Mouse (Mus musculus) neural tube, embryonic 11.5 days (tissue): ENCODE data around the gene Dlg1. TPM values are rescaled to one million over a fixed set of nuclear protein-coding genes. Genes with fewer than 3 reads are reported as not detected.

Experiments used
- ATAC-seq: fragments of 200-750 bp; cut with Nextera tagmentation; 2 replicates; pipeline ENCODE4 v1.8.0; 2017; ENCODE audit warnings: moderate number of reproducible peaks, mild to moderate bottlenecking, moderate TSS enrichment, moderate library complexity; ENCODE audit not compliant: insufficient read depth, low FRiP score, low TSS enrichment
- DNase-seq: peaks from one replicate; pipeline ENCODE4 v3.0.0-alpha.2; 2015; ENCODE audit warnings: low spot score
- H3K27ac ChIP-seq: fragments of 300-500 bp; sonication (generic); 2 replicates; pipeline ENCODE4 v1.5.1; 2014; ENCODE audit warnings: low read depth, mild to moderate bottlenecking, low read length
- H3K27me3 ChIP-seq: fragments of 300-500 bp; sonication (generic); 2 replicates; pipeline ENCODE4 v1.6.1; 2014; ENCODE audit warnings: mild to moderate bottlenecking, low read length, mixed read lengths; ENCODE audit not compliant: control insufficient read depth, insufficient read depth
- H3K36me3 ChIP-seq: fragments of 300-500 bp; sonication (generic); 2 replicates; pipeline ENCODE4 v1.6.1; 2014; ENCODE audit warnings: mild to moderate bottlenecking, low read length, moderate library complexity, mixed read lengths; ENCODE audit not compliant: control insufficient read depth, insufficient read depth
- H3K4me1 ChIP-seq: fragments of 300-500 bp; sonication (generic); 2 replicates; pipeline ENCODE4 v1.6.1; 2014; ENCODE audit warnings: low read length, mixed read lengths; ENCODE audit not compliant: control insufficient read depth, insufficient read depth
- H3K4me2 ChIP-seq: fragments of 300-500 bp; sonication (generic); 2 replicates; pipeline ENCODE4 v1.6.1; 2014; ENCODE audit warnings: low read depth, mild to moderate bottlenecking, moderate library complexity
- H3K4me3 ChIP-seq: fragments of 300-500 bp; sonication (generic); 2 replicates; pipeline ENCODE4 v1.5.1; 2014; ENCODE audit warnings: low read depth, low read length
- H3K9ac ChIP-seq: fragments of 300-500 bp; sonication (generic); 2 replicates; pipeline ENCODE4 v1.6.1; 2014; ENCODE audit warnings: mild to moderate bottlenecking, low read length
- H3K9me3 ChIP-seq: fragments of 300-500 bp; sonication (generic); 2 replicates; pipeline ENCODE4 v1.6.1; 2016; ENCODE audit warnings: low read length; ENCODE audit not compliant: control insufficient read depth
- WGBS: fragments of 180-500 bp; shearing (Covaris S2); extraction: QIAGEN DNeasy Blood & Tissue Kit; methylation state at CpG from one replicate; pipeline ENCODE4 v1.1.7; 2014; 5-methylcytosine and 5-hydroxymethylcytosine counted together
- polyA plus RNA-seq: library from polyadenylated mRNA; unstranded; fragments of >200 nt; fragmentation: Nextera tagmentation; extraction: Ambion mirVana; gene quantifications from 2 replicates; pipeline ENCODE4 v1.2.1, GENCODE M21; 2014

The Dlg1 gene
- 21.0 and 23.8 TPM in 2 replicates for polyA plus RNA-seq

- Histone ChIP-seq H3K36me3 (no peaks in the 10 kb centered on the region), H3K4me2 (peak within 1 kb of the TSS; percentile 70), H3K9me3 (no peaks in the 10 kb centered on the region), H3K27ac (peak within 1 kb of the TSS; percentile 89), H3K27me3 (no peaks in the 10 kb centered on the region), H3K9ac (peak within 1 kb of the TSS; percentile 94), H3K4me3 (peak within 1 kb of the TSS; percentile 93), H3K4me1 (0 out of 2 replicates have a peak, but pooled peaks cover 6% of the 10 kb centered on the region)
- peak; percentile 99 for ATAC-seq
- DNase-seq: peak; percentile 94
- under 1% methylated on average over 53 of the region's 95 CpGs for WGBS
Measured at GRCm38 (mm10) chr16:31663379-31664286, at the start of gene Dlg1. TSS of gene Dlg1 (plus strand) at chr16:31663443.

GRCm38 (mm10) chr16:31616382-31616781, 46.9 kb upstream of the Dlg1 start:
- ATAC-seq: no peak
- H3K4me1 ChIP-seq: peaks cover 4% of the 10 kb centered on the region; the same call in 1 of the 2 replicates
- H3K4me2 ChIP-seq: no peak overlapping the region
- H3K36me3 ChIP-seq: no peaks in the 10 kb centered on the region
- no peaks in the 10 kb centered on the region for H3K9me3 ChIP-seq
- WGBS: 92% methylated on average over 2 of the region's 2 CpGs
- H3K27ac ChIP-seq: no peak overlapping the region
- H3K9ac ChIP-seq: no peak overlapping the region
- H3K4me3 ChIP-seq: no peak overlapping the region
- no peak for DNase-seq
- no peaks in the 10 kb centered on the region for H3K27me3 ChIP-seq

- Histone ChIP-seq H3K27me3 (no peaks in the 10 kb centered on the region), H3K9me3 (no peaks in the 10 kb centered on the region), H3K4me1 (peaks cover 4% of the 10 kb centered on the region; the same call in 1 of the 2 replicates), H3K4me3 (no peak overlapping the region), H3K9ac (no peak overlapping the region), H3K4me2 (no peak overlapping the region), H3K27ac (no peak overlapping the region), H3K36me3 (no peaks in the 10 kb centered on the region)
- no peak for DNase-seq
- ATAC-seq: no peak
Measured at GRCm38 (mm10) chr16:31617128-31617527, 46.1 kb upstream of the Dlg1 start.

GRCm38 (mm10) chr16:31617823-31618371, 45.3 kb upstream of the Dlg1 start:
- no peak for ATAC-seq
- H3K4me3 ChIP-seq: no peak overlapping the region
- 0 out of 2 replicates have a peak overlapping the region, but pooled peaks have one; percentile 18 for H3K9ac ChIP-seq
- DNase-seq: peak; percentile 69
- 25% methylated on average over 10 of the region's 10 CpGs for WGBS
- no peak overlapping the region for H3K27ac ChIP-seq
- H3K36me3 ChIP-seq: no peaks in the 10 kb centered on the region
- peaks cover 4% of the 10 kb centered on the region; the same call in 1 of the 2 replicates for H3K4me1 ChIP-seq
- H3K27me3 ChIP-seq: no peaks in the 10 kb centered on the region
- H3K4me2 ChIP-seq: 0 out of 2 replicates have a peak overlapping the region, but pooled peaks have one; percentile 9
- H3K9me3 ChIP-seq: no peaks in the 10 kb centered on the region

- no peak overlapping the region for H3K9ac ChIP-seq
- no peak for DNase-seq
- no peak for ATAC-seq
- H3K4me1 ChIP-seq: peaks cover 4% of the 10 kb centered on the region; the same call in 1 of the 2 replicates
- H3K9me3 ChIP-seq: no peaks in the 10 kb centered on the region
- H3K27me3 ChIP-seq: no peaks in the 10 kb centered on the region
- H3K27ac ChIP-seq: no peak overlapping the region
- 82% methylated on average over 9 of the region's 9 CpGs for WGBS
- H3K4me3 ChIP-seq: no peak overlapping the region
- H3K4me2 ChIP-seq: no peak overlapping the region
- no peaks in the 10 kb centered on the region for H3K36me3 ChIP-seq
Measured at GRCm38 (mm10) chr16:31618671-31619070, 44.6 kb upstream of the Dlg1 start.

GRCm38 (mm10) chr16:31619675-31620335, 43.4 kb upstream of the Dlg1 start:
- Histone ChIP-seq H3K4me2 (no peak overlapping the region), H3K4me1 (peaks cover 4% of the 10 kb centered on the region; the same call in 1 of the 2 replicates), H3K4me3 (no peak overlapping the region), H3K36me3 (no peaks in the 10 kb centered on the region), H3K27me3 (no peaks in the 10 kb centered on the region), H3K27ac (no peak overlapping the region), H3K9me3 (no peaks in the 10 kb centered on the region), H3K9ac (no peak overlapping the region)
- no peak for ATAC-seq
- no peak for DNase-seq
- 90% methylated on average over 6 of the region's 6 CpGs for WGBS

- ATAC-seq: no peak
- WGBS: 92% methylated on average over 1 of the region's 1 CpGs
Measured at GRCm38 (mm10) chr16:31622356-31622755, 40.9 kb upstream of the Dlg1 start.

GRCm38 (mm10) chr16:31623136-31623535, 40.1 kb upstream of the Dlg1 start:
- Histone ChIP-seq H3K27me3 (no peaks in the 10 kb centered on the region), H3K4me3 (no peak overlapping the region), H3K4me1 (peaks cover under 1% of the 10 kb centered on the region; the same call in 1 of the 2 replicates), H3K4me2 (no peak overlapping the region), H3K27ac (no peak overlapping the region), H3K36me3 (no peaks in the 10 kb centered on the region), H3K9ac (no peak overlapping the region), H3K9me3 (no peaks in the 10 kb centered on the region)
- DNase-seq (no peak), ATAC-seq (no peak)
- WGBS: 88% methylated on average over 6 of the region's 6 CpGs

More at GRCm38 (mm10) chr16:31622356-31622755, 40.9 kb upstream of the Dlg1 start:
- no peaks in the 10 kb centered on the region for H3K36me3 ChIP-seq
- H3K9ac ChIP-seq: no peak overlapping the region
- H3K9me3 ChIP-seq: no peaks in the 10 kb centered on the region
- H3K27me3 ChIP-seq: no peaks in the 10 kb centered on the region
- no peak overlapping the region for H3K27ac ChIP-seq
- DNase-seq: no peak
- no peak overlapping the region for H3K4me3 ChIP-seq
- peaks cover 4% of the 10 kb centered on the region; the same call in 1 of the 2 replicates for H3K4me1 ChIP-seq
- no peak overlapping the region for H3K4me2 ChIP-seq
